Mouse (Mus musculus): ENCODE results near the gene Mtus2. TPM values are rescaled to one million over a fixed set of nuclear protein-coding genes. Genes with fewer than 3 reads are reported as not detected.

Gene Mtus2
- polyA plus RNA-seq, 1 experiment, result 0.80 TPM

- no peak overlapping the region for H3K27ac ChIP-seq (ENCODE audit: insufficient read depth, low read depth, low read length)
- H3K36me3 ChIP-seq (ENCODE audit: control insufficient read depth, insufficient read depth, low read length), result no peaks in the 10 kb centered on the region
These were observed 40.9 kb upstream of the Mtus2 start for GRCm38 (mm10) chr5:147916171-147916570.

GRCm38 (mm10) chr5:147918044-147918846 is 38.9 kb upstream of the Mtus2 start:
- Histone ChIP-seq H3K4me3 (ENCODE audit: insufficient read depth, low read depth, low read length) (no peak overlapping the region), H3K27me3 (replicated peaks; ENCODE audit: control insufficient read depth, insufficient read depth, low read length) (no peaks in the 10 kb centered on the region), H3K36me3 (ENCODE audit: control insufficient read depth, insufficient read depth, low read length) (no peaks in the 10 kb centered on the region), H3K27ac (ENCODE audit: insufficient read depth, low read depth, low read length) (peak overlapping the region; percentile 93), H3K4me1 (ENCODE audit: control insufficient read depth, insufficient read depth, low read length) (peaks cover 6% of the 10 kb centered on the region)
- 59% methylated on average over 17 of the region's 17 CpGs for WGBS
- peak; percentile 86 for DNase-seq
- TF ChIP-seq CTCF (conservative IDR thresholded peaks at IDR 0.05; ENCODE audit: insufficient read depth, insufficient read length, low read depth, low read length), result no peak

More at GRCm38 (mm10) chr5:147916171-147916570, 40.9 kb upstream of the Mtus2 start:
- Histone ChIP-seq H3K4me1 (ENCODE audit: control insufficient read depth, insufficient read depth, low read length) (peaks cover 9% of the 10 kb centered on the region), H3K27me3 (replicated peaks; ENCODE audit: control insufficient read depth, insufficient read depth, low read length) (no peaks in the 10 kb centered on the region), H3K4me3 (ENCODE audit: insufficient read depth, low read depth, low read length) (no peak overlapping the region)
- no peak for TF ChIP-seq CTCF (conservative IDR thresholded peaks at IDR 0.05; ENCODE audit: insufficient read depth, insufficient read length, low read depth, low read length)
- TF ChIP-seq POLR2A (IDR thresholded peaks at IDR 0.05; ENCODE audit: low read depth, low read length), result no peak
- DNase-seq, result no peak
- 80% methylated on average over 9 of the region's 9 CpGs for WGBS

GRCm38 (mm10) chr5:147924621-147925020 is 32.5 kb upstream of the Mtus2 start:
- WGBS, result 71% methylated on average over 5 of the region's 5 CpGs

GRCm38 (mm10) chr5:147925935-147926604 is 31.1 kb upstream of the Mtus2 start:
- Histone ChIP-seq H3K36me3 (ENCODE audit: control insufficient read depth, insufficient read depth, low read length) (no peaks in the 10 kb centered on the region), H3K27me3 (replicated peaks; ENCODE audit: control insufficient read depth, insufficient read depth, low read length) (no peaks in the 10 kb centered on the region; the same call in 1 of the 2 replicates), H3K4me3 (ENCODE audit: insufficient read depth, low read depth, low read length) (no peak overlapping the region), H3K4me1 (ENCODE audit: control insufficient read depth, insufficient read depth, low read length) (no peaks in the 10 kb centered on the region), H3K27ac (ENCODE audit: insufficient read depth, low read depth, low read length) (0 out of 2 replicates have a peak overlapping the region, but pooled peaks have one; percentile 17)
- WGBS, result 61% methylated on average over 15 of the region's 15 CpGs
- DNase-seq, result peak; percentile 51
- TF ChIP-seq POLR2A (IDR thresholded peaks at IDR 0.05; ENCODE audit: low read depth, low read length), result no peak
- TF ChIP-seq CTCF (conservative IDR thresholded peaks at IDR 0.05; ENCODE audit: insufficient read depth, insufficient read length, low read depth, low read length), result peak; percentile 47

More at GRCm38 (mm10) chr5:147924621-147925020, 32.5 kb upstream of the Mtus2 start:
- Histone ChIP-seq H3K27me3 (replicated peaks; ENCODE audit: control insufficient read depth, insufficient read depth, low read length) (no peaks in the 10 kb centered on the region), H3K4me1 (ENCODE audit: control insufficient read depth, insufficient read depth, low read length) (no peaks in the 10 kb centered on the region), H3K36me3 (ENCODE audit: control insufficient read depth, insufficient read depth, low read length) (no peaks in the 10 kb centered on the region), H3K4me3 (ENCODE audit: insufficient read depth, low read depth, low read length) (no peak overlapping the region), H3K27ac (ENCODE audit: insufficient read depth, low read depth, low read length) (no peak overlapping the region)
- DNase-seq, result no peak
- TF ChIP-seq CTCF (conservative IDR thresholded peaks at IDR 0.05; ENCODE audit: insufficient read depth, insufficient read length, low read depth, low read length), result no peak
- TF ChIP-seq POLR2A (IDR thresholded peaks at IDR 0.05; ENCODE audit: low read depth, low read length), result no peak

- H3K36me3 ChIP-seq (ENCODE audit: control insufficient read depth, insufficient read depth, low read length), result no peaks in the 10 kb centered on the region
- no peak overlapping the region for H3K27ac ChIP-seq (ENCODE audit: insufficient read depth, low read depth, low read length)
- H3K4me3 ChIP-seq (ENCODE audit: insufficient read depth, low read depth, low read length), result no peak overlapping the region
- no peaks in the 10 kb centered on the region for H3K4me1 ChIP-seq (ENCODE audit: control insufficient read depth, insufficient read depth, low read length)
- TF ChIP-seq CTCF (conservative IDR thresholded peaks at IDR 0.05; ENCODE audit: insufficient read depth, insufficient read length, low read depth, low read length) (peak; percentile 29; the same call in 1 of the 2 replicates), POLR2A (IDR thresholded peaks at IDR 0.05; ENCODE audit: low read depth, low read length) (no peak)
- no peaks in the 10 kb centered on the region; the same call in 1 of the 2 replicates for H3K27me3 ChIP-seq (replicated peaks; ENCODE audit: control insufficient read depth, insufficient read depth, low read length)
- DNase-seq, result no peak
- WGBS, result 80% methylated on average over 7 of the region's 7 CpGs
These were observed 28.2 kb upstream of the Mtus2 start for GRCm38 (mm10) chr5:147928668-147929497.

- DNase-seq, result no peak
- Histone ChIP-seq H3K36me3 (ENCODE audit: control insufficient read depth, insufficient read depth, low read length) (no peaks in the 10 kb centered on the region), H3K27me3 (replicated peaks; ENCODE audit: control insufficient read depth, insufficient read depth, low read length) (no peaks in the 10 kb centered on the region; the same call in 1 of the 2 replicates), H3K4me1 (ENCODE audit: control insufficient read depth, insufficient read depth, low read length) (no peaks in the 10 kb centered on the region), H3K4me3 (ENCODE audit: insufficient read depth, low read depth, low read length) (no peak overlapping the region), H3K27ac (ENCODE audit: insufficient read depth, low read depth, low read length) (no peak overlapping the region)
- no peak for TF ChIP-seq CTCF (conservative IDR thresholded peaks at IDR 0.05; ENCODE audit: insufficient read depth, insufficient read length, low read depth, low read length)
- TF ChIP-seq POLR2A (IDR thresholded peaks at IDR 0.05; ENCODE audit: low read depth, low read length), result no peak
- WGBS, result 75% methylated on average over 13 of the region's 13 CpGs
These were observed 22.0 kb upstream of the Mtus2 start for GRCm38 (mm10) chr5:147935096-147935495.
